Mouse (Mus musculus): ENCODE data around the gene Ranbp3. TPM values are rescaled to one million over a fixed set of nuclear protein-coding genes. Genes with fewer than 3 reads are reported as not detected.

Gene Ranbp3
- polyA plus RNA-seq, 1 experiment from 2014 or later = 63.2 TPM

Other genes starting within 250 kb of the Ranbp3 start
- gene Ptprs, start 196.8 kb upstream of the Ranbp3 start, polyA plus RNA-seq (2016; fragmentation: Nextera tagmentation; extraction: Ambion mirVana) = 86.8 and 90.2 TPM in 2 replicates
- not detected in 2 replicates for gene Znrf4, start 160.9 kb upstream of the Ranbp3 start, polyA plus RNA-seq (2016; fragmentation: Nextera tagmentation; extraction: Ambion mirVana)
- 0.35 and 0.40 TPM in 2 replicates for gene Gm20219, start 118.9 kb upstream of the Ranbp3 start, polyA plus RNA-seq (2016; fragmentation: Nextera tagmentation; extraction: Ambion mirVana)
- gene Safb2, start 88.7 kb upstream of the Ranbp3 start, polyA plus RNA-seq (2016; fragmentation: Nextera tagmentation; extraction: Ambion mirVana) = 61.1 and 61.2 TPM in 2 replicates
- 93.1 and 101 TPM in 2 replicates for gene Safb, start 88.5 kb upstream of the Ranbp3 start, polyA plus RNA-seq (2016; fragmentation: Nextera tagmentation; extraction: Ambion mirVana)
- gene 2410015M20Rik, start 63.5 kb upstream of the Ranbp3 start, polyA plus RNA-seq (2016; fragmentation: Nextera tagmentation; extraction: Ambion mirVana) = 253 and 282 TPM in 2 replicates
- 1,231 and 1,273 TPM in 2 replicates for gene Rpl36, start 59.9 kb upstream of the Ranbp3 start, polyA plus RNA-seq (2016; fragmentation: Nextera tagmentation; extraction: Ambion mirVana)
- 66.2 and 67.3 TPM in 2 replicates for gene Lonp1, start 46.4 kb upstream of the Ranbp3 start, polyA plus RNA-seq (2016; fragmentation: Nextera tagmentation; extraction: Ambion mirVana)
- 0.28 and 0.42 TPM in 2 replicates for gene Catsperd, start 45.2 kb upstream of the Ranbp3 start, polyA plus RNA-seq (2016; fragmentation: Nextera tagmentation; extraction: Ambion mirVana)
- 638 and 663 TPM in 2 replicates for gene Ndufa11, start 44.5 kb downstream of the Ranbp3 start, polyA plus RNA-seq (2016; fragmentation: Nextera tagmentation; extraction: Ambion mirVana)
- gene Vmac, start 44.7 kb downstream of the Ranbp3 start, polyA plus RNA-seq (2016; fragmentation: Nextera tagmentation; extraction: Ambion mirVana) = 12.1 and 12.9 TPM in 2 replicates
- gene Nrtn, start 84.2 kb downstream of the Ranbp3 start, polyA plus RNA-seq (2016; fragmentation: Nextera tagmentation; extraction: Ambion mirVana) = 7.5 and 9.0 TPM in 2 replicates
- 33.3 and 34.8 TPM in 2 replicates for gene Dus3l, start 91.5 kb downstream of the Ranbp3 start, polyA plus RNA-seq (2016; fragmentation: Nextera tagmentation; extraction: Ambion mirVana)
- 1.0 and 1.4 TPM in 2 replicates for gene Prr22, start 97.0 kb downstream of the Ranbp3 start, polyA plus RNA-seq (2016; fragmentation: Nextera tagmentation; extraction: Ambion mirVana)
- 3.8 and 4.4 TPM in 2 replicates for gene Rfx2, start 157.7 kb downstream of the Ranbp3 start, polyA plus RNA-seq (2016; fragmentation: Nextera tagmentation; extraction: Ambion mirVana)
- gene Acsbg2, start 201.2 kb downstream of the Ranbp3 start, polyA plus RNA-seq (2016; fragmentation: Nextera tagmentation; extraction: Ambion mirVana) = not detected in 2 replicates
- 0.33 and 0.36 TPM in 2 replicates for gene 1700061G19Rik, start 202.2 kb downstream of the Ranbp3 start, polyA plus RNA-seq (2016; fragmentation: Nextera tagmentation; extraction: Ambion mirVana)

All from heart, embryonic 12.5 days (tissue).